Mouse (Mus musculus) macrophage (primary cell): ENCODE data around the gene Rictor. TPM values are rescaled to one million over a fixed set of nuclear protein-coding genes. Genes with fewer than 3 reads are reported as not detected.
A peak's percentile ranks its signal among the peaks of the same experiment; 100 is the strongest.

Source experiments
- H3K27ac ChIP-seq: fragments of 350-480 bp; formaldehyde crosslinking; 2 replicates; pipeline ENCODE4 v1.9.0; 2021
- H3K36me3 ChIP-seq: fragments of 350-480 bp; formaldehyde crosslinking; 2 replicates; pipeline ENCODE4 v1.9.0; 2021; ENCODE audit errors: inconsistent target
- H3K4me3 ChIP-seq: fragments of 350-480 bp; formaldehyde crosslinking; 2 replicates; pipeline ENCODE4 v1.9.0; 2021; ENCODE audit errors: inconsistent target
- H3K79me2 ChIP-seq: fragments of 350-480 bp; formaldehyde crosslinking; 2 replicates; pipeline ENCODE4 v1.9.0; 2021; ENCODE audit errors: inconsistent target
- WGBS: methylation state at CpG from one replicate; pipeline ENCODE4 v1.1.7; 2026; ENCODE audit warnings: inconsistent platforms; ENCODE audit not compliant: missing documents; 5-methylcytosine and 5-hydroxymethylcytosine counted together
- polyA plus RNA-seq: library from polyadenylated mRNA; stranded (reverse); fragments of 250-400 nt; gene quantifications from 3 replicates; pipeline ENCODE4 v1.2.4, GENCODE M21; 2018; ENCODE audit warnings: inconsistent platforms
- total RNA-seq, 78 experiments: library from RNA; depleted of rRNA; stranded (reverse); fragments of 250-400 nt; gene quantifications; 1 replicate in 9 of 78; 2 replicates in 24 of 78; 3 replicates in 43 of 78; 4 replicates in 2 of 78; pipeline ENCODE4 v1.2.4; 2018; ENCODE audit warnings: inconsistent platforms in 56 of 78

Gene Rictor
- total RNA-seq (2018; cell fraction: chromatin; rRNA removed) = 100 to 1,000 TPM in 25 of 26 experiments, 10 to 100 TPM in 1; 96.5 to 247 (median 134) TPM
- 10 to 100 TPM in 23 of 26 experiments, 1 to 10 TPM in 3; 9.3 to 17.9 (median 11.7) TPM for total RNA-seq (2018; cell fraction: cytosol; rRNA removed)
- 100 to 1,000 TPM in 3 of 26 experiments, 10 to 100 TPM in 23; 58.0 to 213 (median 77.1) TPM for total RNA-seq (2018; cell fraction: nucleus; rRNA removed)
- 3.2 to 5.9 TPM (median 5.6 TPM) in 3 replicates for polyA plus RNA-seq

- Histone ChIP-seq H3K27ac (no peak within 1 kb of the TSS), H3K36me3 (no peaks in the 10 kb centered on the region), H3K79me2 (peaks cover 43% of the 10 kb centered on the region), H3K4me3 (peak within 1 kb of the TSS; percentile 48)
- WGBS = 1% methylated on average over 45 of the region's 82 CpGs
These were observed at the start of gene Rictor for GRCm38 (mm10) chr15:6707936-6708525. Gene Rictor (plus strand): TSS chr15:6708379.

GRCm38 (mm10) chr15:6661951-6662350 lies 46.2 kb upstream of the Rictor start:
- Histone ChIP-seq H3K79me2 (no peaks in the 10 kb centered on the region), H3K4me3 (no peak overlapping the region), H3K27ac (no peak overlapping the region), H3K36me3 (peaks cover 81% of the 10 kb centered on the region)
- WGBS = 91% methylated on average over 3 of the region's 3 CpGs

- 90% methylated on average over 7 of the region's 7 CpGs for WGBS
- Histone ChIP-seq H3K36me3 (peaks cover 61% of the 10 kb centered on the region), H3K27ac (no peak overlapping the region), H3K79me2 (no peaks in the 10 kb centered on the region), H3K4me3 (no peak overlapping the region)
These were observed 44.2 kb upstream of the Rictor start for GRCm38 (mm10) chr15:6663991-6664390.

- 71% methylated on average over 4 of the region's 5 CpGs for WGBS
- Histone ChIP-seq H3K36me3 (peaks cover 40% of the 10 kb centered on the region), H3K4me3 (no peak overlapping the region), H3K79me2 (no peaks in the 10 kb centered on the region), H3K27ac (no peak overlapping the region)
These were observed 42.1 kb upstream of the Rictor start for GRCm38 (mm10) chr15:6666072-6666471.

GRCm38 (mm10) chr15:6668793-6669437 lies 39.3 kb upstream of the Rictor start:
- Histone ChIP-seq H3K79me2 (no peaks in the 10 kb centered on the region), H3K36me3 (peaks cover 15% of the 10 kb centered on the region; the same call in 1 of the 2 replicates), H3K4me3 (no peak overlapping the region), H3K27ac (no peak overlapping the region)
- 79% methylated on average over 14 of the region's 14 CpGs for WGBS

GRCm38 (mm10) chr15:6678479-6678878 lies 29.7 kb upstream of the Rictor start:
- Histone ChIP-seq H3K27ac (no peak overlapping the region), H3K4me3 (no peak overlapping the region), H3K79me2 (no peaks in the 10 kb centered on the region), H3K36me3 (no peaks in the 10 kb centered on the region)
- 95% methylated on average over 2 of the region's 2 CpGs for WGBS

GRCm38 (mm10) chr15:6702164-6702563 lies 6.0 kb upstream of the Rictor start:
- Histone ChIP-seq H3K36me3 (no peaks in the 10 kb centered on the region), H3K79me2 (no peaks in the 10 kb centered on the region), H3K27ac (no peak overlapping the region), H3K4me3 (no peak overlapping the region)
- WGBS = 55% methylated on average over 2 of the region's 2 CpGs

- H3K36me3 ChIP-seq = no peaks in the 10 kb centered on the region
- no peak overlapping the region for H3K27ac ChIP-seq
- 0% methylated on average over 6 of the region's 7 CpGs for WGBS
- peak overlapping the region; percentile 35 for H3K4me3 ChIP-seq
- peaks cover 17% of the 10 kb centered on the region for H3K79me2 ChIP-seq
These were observed 2.8 kb upstream of the Rictor start for GRCm38 (mm10) chr15:6705351-6705901.

- Histone ChIP-seq H3K4me3 (peak overlapping the region; percentile 45), H3K79me2 (peaks cover 38% of the 10 kb centered on the region), H3K36me3 (no peaks in the 10 kb centered on the region), H3K27ac (no peak overlapping the region)
- WGBS = 1% methylated on average over 43 of the region's 43 CpGs
These were observed 636 bp upstream of the Rictor start for GRCm38 (mm10) chr15:6707551-6707935.

GRCm38 (mm10) chr15:6708526-6709441 lies 605 bp downstream of the Rictor start:
- WGBS = 2% methylated on average over 85 of the region's 89 CpGs
- Histone ChIP-seq H3K27ac (no peak overlapping the region), H3K79me2 (peaks cover 51% of the 10 kb centered on the region), H3K4me3 (peak overlapping the region; percentile 48), H3K36me3 (no peaks in the 10 kb centered on the region)

- no peak overlapping the region for H3K27ac ChIP-seq
- no peaks in the 10 kb centered on the region for H3K36me3 ChIP-seq
- 23% methylated on average over 8 of the region's 8 CpGs for WGBS
- peaks cover 59% of the 10 kb centered on the region for H3K79me2 ChIP-seq
- H3K4me3 ChIP-seq = peak overlapping the region; percentile 48
These were observed 1.4 kb downstream of the Rictor start for GRCm38 (mm10) chr15:6709618-6710017.

GRCm38 (mm10) chr15:6710341-6710740 lies 2.2 kb downstream of the Rictor start:
- H3K27ac ChIP-seq = no peak overlapping the region
- WGBS = 79% methylated on average over 7 of the region's 7 CpGs
- H3K4me3 ChIP-seq = no peak overlapping the region
- peaks cover 66% of the 10 kb centered on the region for H3K79me2 ChIP-seq
- no peaks in the 10 kb centered on the region for H3K36me3 ChIP-seq

GRCm38 (mm10) chr15:6711226-6711625 lies 3.0 kb downstream of the Rictor start:
- no peak overlapping the region for H3K27ac ChIP-seq
- WGBS = 95% methylated on average over 7 of the region's 7 CpGs
- H3K79me2 ChIP-seq = peaks cover 75% of the 10 kb centered on the region
- no peaks in the 10 kb centered on the region for H3K36me3 ChIP-seq
- H3K4me3 ChIP-seq = no peak overlapping the region

GRCm38 (mm10) chr15:6714819-6715218 lies 6.6 kb downstream of the Rictor start:
- 95% methylated on average over 7 of the region's 7 CpGs for WGBS
- H3K27ac ChIP-seq = no peak overlapping the region
- H3K4me3 ChIP-seq = no peak overlapping the region
- H3K36me3 ChIP-seq = no peaks in the 10 kb centered on the region
- H3K79me2 ChIP-seq = peaks cover 100% of the 10 kb centered on the region
